Mouse (Mus musculus): ENCODE data around the gene Arhgap10.

The Arhgap10 gene

DNA sequence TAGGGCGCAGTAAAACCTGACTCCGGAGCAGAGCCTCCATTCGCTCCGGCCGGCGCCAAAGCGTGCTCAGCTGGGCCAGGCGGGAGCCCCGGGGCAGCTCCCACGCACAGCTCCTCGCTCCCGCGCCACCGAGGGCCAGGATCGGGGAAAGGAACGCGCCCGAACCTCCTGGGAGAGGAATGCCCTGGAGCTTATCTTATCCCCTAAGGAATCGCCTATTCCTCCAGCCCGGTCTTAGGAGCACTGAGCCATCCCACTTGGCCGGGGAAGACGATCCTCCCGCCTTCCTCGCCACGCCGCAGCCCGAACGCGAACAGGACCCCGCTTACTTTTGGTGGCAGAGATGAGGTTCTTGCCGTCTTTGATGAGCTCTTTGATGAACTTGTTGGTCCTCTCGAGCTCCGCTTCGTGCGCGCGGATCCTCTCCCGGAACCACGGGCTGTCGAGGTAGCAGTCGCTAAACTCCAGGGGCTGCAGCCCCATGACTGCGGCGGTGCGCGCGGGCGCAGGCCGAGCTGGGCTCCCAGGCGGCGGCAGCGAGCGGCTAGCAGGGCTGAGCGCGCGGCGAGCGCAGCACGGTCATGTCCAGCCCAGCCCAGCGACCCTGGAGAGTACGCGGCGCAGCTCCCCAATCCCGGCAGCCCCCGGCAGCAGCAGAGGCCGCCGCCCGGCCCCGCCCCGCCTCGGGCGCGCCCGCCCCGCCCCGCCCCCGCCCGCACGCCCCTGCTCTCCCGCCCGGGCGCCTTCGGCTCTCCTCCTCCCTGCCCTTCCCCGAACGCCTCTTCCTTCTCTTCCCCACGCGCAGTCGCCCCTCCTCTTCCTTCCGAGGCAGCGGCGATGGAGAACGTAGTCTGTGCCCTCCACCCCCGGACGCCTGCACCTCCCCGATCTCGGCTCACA, at the start of gene Arhgap10:
TSS of gene Arhgap10 (minus strand) at position 653 of the 900 bp plus-strand sequence.
- DNase-seq: peak; percentile 87

GRCm38 (mm10) chr8:77561441-77561840, 43.7 kb upstream of the Arhgap10 start:
- DNase-seq: no peak

DNA sequence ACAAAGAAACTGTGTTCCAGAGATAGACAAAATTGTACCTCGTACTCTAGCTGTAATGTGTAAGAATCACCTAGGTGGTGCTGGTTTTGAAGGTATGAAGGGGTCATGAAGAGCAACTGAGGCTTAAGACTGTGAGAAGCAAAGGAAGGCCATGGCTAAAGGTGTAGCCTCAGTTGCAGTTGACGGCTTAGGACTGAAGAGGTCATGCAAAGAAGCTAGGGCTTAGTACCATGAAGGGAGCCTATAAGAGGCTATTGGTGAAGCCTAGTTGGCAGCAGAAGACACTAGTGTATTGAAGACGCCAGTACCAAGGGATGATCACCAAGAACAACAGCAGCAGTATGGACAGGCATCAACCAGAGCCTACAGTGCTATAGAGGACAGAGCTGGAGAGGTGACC, 34.7 kb upstream of the Arhgap10 start:
- DNase-seq: no peak

DNA sequence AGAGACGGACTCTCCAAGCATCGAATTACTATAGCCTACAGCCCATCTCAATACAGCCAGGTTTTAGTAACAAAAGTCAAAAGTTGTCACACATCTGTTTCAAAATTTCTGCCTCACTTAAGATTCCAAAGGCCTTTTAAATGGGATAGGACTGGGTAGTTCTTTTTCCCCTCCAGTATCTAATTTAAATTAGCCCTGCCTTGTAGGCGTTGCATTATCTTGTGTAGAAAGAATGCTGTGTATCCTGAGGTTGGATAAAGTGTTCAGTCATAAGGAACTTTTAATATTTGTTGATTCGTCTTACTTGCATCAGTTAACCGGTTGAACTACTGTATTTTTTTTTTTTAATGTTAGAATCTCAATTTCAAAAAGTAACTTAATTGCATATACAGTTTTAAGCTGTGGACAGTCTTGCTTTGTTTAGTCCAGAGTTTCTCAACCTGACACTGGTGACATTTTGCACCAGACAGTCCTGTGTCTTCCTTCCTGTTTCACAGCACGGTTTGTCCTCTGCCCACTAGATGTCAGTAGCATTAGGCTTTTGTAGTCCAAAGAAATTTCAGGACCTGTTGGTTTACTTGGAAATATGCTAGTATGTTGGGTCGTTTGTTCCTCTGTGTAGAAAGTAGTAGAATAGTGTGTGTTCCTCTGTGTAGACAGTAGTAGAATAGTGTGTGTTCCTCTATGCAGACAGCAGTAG, 32.3 kb upstream of the Arhgap10 start:
- peak; percentile 36 for DNase-seq

DNA sequence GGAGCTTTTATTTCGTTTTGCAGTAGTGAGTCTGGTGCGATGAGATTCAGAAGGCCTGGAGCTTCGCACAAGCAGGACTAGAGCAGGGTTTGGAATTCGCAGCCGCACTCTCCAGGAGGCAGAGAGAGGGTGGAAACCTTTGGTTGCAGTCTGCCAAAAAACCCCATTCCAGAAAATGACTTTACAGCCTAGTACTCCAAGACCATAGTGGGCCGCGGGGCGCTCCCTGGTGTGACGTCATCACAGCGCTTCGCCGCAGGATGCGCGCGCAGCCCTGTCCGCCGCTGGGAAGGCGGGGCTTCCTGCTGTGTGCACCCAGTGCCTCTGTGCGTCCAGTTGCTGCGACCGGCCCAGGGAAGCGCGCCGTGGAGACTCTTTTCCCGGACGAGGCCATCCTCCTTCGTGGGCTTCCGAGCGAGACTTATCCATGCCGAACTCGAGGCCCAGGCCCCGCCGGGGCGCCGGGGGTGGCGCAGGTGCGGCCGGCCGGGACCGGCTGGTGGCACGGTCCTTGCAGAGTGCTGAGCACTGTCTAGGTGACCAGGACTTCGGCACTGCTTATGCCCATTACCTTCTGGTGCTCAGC, 31.5 kb upstream of the Arhgap10 start, which contains the start of gene Prmt9:
TSS of gene Prmt9 (plus strand) at position 277 of the 586 bp plus-strand sequence.
- DNase-seq: peak; percentile 95

GRCm38 (mm10) chr8:77545616-77546015, 27.9 kb upstream of the Arhgap10 start:
- DNase-seq: no peak

GRCm38 (mm10) chr8:77544428-77544827, 26.7 kb upstream of the Arhgap10 start:
- peak; percentile 39 for DNase-seq

DNA sequence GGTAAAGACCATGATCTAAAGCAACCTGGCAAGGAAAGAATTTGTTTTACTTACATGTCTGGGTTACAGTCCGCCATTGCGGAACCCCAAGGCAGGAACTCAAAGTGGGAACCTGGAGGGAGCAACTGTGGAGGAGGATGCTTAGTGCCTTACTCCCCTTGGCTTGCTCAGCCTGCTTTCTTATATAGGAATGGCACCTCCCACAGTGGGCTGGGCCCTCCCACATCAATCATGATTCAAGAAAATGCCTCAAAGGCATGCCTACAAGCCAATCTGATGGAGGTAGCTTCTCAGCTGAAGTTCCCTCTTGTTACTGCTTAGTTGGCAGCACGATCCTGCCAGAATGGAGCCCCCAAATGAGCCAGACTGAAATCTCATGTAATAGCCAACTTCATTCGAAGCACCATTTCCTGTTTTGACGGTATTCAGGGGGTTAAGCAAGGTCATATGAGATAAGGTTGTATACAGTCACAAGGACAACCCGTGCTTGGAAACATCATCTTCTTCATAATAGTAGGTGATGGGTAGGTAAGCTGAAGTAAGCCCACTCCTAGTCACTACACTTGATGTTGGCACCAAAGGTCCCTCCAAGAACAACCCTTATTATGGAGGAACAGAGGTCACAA, 25.5 kb upstream of the Arhgap10 start:
- no peak for DNase-seq

GRCm38 (mm10) chr8:77538256-77538655, 20.5 kb upstream of the Arhgap10 start:
- DNase-seq: no peak

DNA sequence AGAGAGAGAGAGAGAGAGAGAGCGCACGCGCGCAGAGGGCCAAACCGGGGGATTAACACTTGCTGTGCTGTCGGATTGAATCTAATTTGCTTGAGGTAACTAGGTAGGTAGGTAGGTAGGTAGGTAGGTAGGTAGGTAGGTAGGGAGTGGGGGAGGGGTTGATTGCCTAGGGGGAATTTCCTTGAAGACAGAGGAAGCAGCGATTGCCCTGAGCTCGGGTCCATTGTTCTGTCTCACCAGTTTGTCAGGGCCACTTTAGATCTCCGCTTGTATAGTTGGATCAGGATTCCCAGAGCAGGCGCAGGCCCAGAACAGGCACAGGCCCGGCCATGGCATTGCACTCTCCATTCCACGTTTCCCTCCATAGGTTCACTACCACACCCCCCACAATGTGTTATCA, 19.1 kb upstream of the Arhgap10 start:
- DNase-seq: no peak

- DNase-seq: peak; percentile 48
Measured at GRCm38 (mm10) chr8:77535026-77535595, 17.4 kb upstream of the Arhgap10 start.

- DNase-seq: peak; percentile 27
Measured at GRCm38 (mm10) chr8:77534358-77534992, 16.7 kb upstream of the Arhgap10 start.

DNA sequence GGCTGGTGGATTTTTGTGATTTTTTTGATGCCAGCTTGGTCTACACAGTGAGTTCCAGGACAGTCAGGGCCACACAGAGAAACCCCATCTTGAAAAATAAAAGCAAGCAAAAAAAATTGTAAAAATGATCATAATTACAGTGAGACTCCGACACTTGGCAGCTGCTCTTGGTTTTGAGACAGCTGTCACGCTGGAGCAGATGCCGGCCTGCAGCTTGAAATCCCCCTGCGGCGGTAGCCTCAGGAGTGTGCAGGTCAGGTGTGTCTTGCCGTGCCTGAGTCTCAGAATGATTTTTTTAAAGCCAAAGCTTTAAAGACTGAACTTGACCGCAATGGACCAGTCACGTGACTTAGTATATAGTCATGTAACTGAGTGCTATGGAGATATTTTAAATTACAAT, 8.4 kb upstream of the Arhgap10 start:
- DNase-seq: no peak

- no peak for DNase-seq
Measured at GRCm38 (mm10) chr8:77524906-77525305, 7.2 kb upstream of the Arhgap10 start.

DNA sequence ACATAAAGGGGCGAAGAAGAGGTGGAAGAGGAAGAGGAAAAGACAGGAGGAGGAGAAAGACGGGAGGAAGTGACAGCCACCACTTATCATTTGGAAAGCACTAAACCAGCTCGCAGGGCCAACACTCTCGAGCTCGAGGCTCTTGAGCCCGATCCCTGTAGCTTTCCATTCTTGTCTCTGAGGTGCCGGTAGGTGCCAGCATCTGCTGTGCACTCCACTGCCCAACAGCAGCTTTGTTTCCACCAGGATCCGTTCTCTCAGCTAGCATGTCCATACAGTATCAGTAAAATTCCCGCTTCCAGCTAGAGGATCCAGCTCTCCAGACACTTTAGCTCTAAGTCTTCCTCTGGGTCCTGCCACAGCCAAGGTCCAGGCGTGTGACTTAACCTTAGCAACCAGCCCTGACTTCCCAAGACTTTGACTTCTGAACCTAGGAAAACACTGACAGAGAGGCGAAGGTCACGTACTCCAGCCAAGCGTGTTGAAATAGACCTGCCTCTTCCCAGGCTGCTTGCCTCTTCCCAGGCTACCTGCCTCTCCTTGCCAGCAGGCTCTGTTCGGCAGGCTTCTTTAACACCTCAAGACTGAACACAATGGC, 6.4 kb upstream of the Arhgap10 start:
- no peak for DNase-seq

DNA sequence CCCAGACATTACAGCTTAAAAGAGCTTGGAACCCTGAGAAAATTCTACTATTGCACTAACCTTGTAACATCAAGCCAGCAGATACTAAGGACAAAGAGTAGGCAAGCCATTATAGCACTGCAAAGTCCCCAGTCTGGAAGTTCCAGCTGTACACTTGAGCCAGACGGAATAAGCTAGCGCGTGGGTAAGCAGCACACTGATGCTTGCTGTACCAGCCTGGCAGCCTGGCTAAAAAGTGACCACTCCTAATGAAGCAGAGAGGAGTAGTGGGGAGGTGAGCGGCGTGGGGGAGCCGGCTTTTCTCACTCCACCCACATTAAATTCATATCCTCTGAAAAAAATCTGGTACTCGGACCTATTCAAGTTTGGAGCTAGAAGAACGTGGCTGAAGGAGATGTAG, 5.2 kb upstream of the Arhgap10 start:
- DNase-seq: no peak

DNA sequence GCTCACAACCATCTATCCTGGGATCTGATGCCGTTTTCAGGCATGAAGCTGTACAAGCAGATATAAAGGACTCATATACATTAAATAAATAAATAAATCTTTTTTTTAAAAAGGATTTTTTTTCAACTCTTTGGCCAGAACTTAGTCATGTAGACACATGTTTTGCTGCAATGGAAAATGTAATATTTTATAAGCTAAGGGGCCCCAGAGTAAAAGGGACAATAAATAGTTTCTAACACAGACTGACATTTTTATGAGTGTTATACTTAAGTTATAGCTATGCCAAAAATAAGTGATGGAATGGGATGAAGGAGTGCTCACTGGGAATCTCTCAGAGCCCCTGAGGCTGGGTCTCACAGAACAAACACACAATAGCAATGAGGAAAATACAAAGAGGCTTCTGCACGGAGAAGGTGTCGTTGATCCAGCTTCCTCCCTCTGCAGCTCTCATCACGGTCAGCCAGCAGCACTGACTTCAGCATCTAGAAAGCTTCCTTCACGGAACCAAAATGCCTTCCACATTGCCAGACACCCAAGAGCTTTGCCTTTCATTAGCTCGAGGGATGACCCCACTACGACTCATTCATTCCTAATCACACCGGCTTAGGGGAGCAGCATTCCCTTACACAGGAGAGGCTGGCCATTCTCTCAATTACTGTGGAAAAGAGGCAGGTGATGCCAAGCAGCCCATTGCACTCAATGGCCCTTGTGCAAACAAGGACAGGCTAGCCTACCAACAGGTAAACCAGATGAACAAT, 3.5 kb upstream of the Arhgap10 start:
- no peak for DNase-seq

DNA sequence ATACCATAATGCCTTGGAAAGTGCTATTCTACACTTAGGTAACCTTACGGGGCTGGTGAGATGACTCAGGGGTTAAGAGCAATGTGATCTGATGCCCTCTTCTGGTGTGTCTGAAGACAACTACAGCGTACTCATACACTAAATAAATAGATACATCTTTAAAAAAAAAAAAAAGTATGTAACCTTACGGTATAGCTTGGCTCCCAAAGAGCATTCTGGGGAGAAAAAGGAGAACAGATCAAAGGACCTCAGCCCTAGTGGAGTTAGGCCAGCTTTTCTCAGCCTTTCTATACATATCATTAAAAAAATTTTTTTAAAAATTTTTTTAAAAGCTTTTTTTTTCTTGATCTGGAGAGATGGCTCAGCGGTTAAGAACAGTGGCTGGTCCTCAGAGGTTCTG, 2.8 kb upstream of the Arhgap10 start:
- DNase-seq: no peak

- DNase-seq: no peak
Measured at GRCm38 (mm10) chr8:77518201-77519115, 705 bp upstream of the Arhgap10 start.

GRCm38 (mm10) chr8:77516845-77517244, 908 bp downstream of the Arhgap10 start:
- peak; percentile 10 for DNase-seq

Data from liver (tissue).